Mouse (Mus musculus): ENCODE data around the gene Paxbp1.

The Paxbp1 gene

DNA sequence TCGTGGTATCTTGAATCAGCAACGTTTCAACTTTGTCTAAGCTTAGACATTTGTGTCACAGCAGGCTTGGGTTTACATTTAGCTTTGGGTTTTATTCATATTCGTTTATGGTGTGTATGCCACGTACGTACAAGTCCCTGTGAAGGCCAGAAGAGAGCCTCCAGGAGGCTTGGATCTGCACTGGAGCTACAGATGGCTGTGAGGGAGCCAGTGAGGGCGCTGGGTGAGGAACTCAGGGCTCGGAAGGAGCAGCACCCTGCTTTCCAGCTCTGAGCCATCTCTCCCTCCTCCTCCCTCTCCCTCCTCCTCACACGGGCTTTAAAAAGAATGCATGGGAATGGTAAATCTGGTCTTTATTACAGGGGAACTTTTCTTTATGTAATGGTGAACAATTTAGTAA, 9.3 kb upstream of the Paxbp1 start:
- no peak for DNase-seq

DNA sequence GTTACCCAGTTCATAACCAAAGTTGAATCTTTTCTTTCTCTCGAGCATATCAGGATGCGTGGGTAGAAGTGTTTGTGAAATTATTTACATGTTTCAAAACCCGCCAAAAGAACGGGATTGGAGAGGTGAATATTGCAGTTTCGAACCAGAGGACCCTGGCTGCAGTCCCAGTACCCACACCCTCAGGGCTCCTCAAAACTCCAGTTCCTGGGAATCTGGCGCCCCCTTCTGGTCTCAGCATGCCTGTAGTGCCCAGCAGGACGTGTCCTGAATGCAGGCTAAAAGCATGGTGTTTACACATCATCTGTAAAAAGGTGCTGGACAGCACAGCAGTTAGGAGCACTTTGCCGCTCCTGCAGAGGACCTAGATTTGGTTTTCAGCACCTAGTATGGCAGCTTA, 1.2 kb upstream of the Paxbp1 start:
- peak; percentile 48 to 51 for DNase-seq

DNA sequence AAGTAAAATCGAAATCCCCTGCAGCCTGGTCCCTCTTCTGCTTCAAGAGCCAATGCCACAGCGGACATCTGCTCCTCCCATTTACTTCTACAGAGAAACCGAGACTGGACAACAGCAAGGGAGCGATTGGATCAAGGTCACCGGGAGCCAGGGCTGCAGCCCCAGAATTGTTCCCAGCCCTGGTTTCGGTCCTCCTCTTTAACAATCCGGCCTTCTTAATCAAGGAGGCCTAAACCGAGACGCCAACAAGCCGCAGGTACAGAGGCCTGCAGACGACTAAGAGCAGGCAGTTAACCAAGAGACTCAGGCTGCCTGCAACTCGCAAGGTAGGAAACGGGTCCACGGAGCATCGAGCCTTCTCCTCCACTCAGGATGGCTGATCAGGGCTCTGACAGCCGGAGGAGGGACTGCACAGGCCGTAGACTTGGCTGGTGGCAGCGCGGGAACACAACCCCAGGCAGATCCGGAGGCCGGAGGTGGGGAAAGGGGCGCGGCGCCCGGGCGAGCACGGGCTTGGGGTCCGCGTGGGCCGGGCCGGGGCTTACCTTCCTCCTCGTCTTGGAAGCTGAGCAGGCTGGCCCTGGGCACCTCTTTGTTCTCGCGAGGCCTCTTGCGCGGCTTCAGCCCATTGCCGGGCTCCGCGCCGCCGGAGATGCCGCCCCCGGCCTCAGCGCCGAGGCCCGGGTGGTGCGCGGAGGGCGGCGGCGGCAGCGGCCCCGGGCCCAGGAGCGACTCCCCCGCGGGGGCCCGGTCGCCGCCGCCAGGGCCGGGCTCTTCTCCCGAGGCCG, 688 bp downstream of the Paxbp1 start:
- DNase-seq, result peak; percentile 64 to 73

DNA sequence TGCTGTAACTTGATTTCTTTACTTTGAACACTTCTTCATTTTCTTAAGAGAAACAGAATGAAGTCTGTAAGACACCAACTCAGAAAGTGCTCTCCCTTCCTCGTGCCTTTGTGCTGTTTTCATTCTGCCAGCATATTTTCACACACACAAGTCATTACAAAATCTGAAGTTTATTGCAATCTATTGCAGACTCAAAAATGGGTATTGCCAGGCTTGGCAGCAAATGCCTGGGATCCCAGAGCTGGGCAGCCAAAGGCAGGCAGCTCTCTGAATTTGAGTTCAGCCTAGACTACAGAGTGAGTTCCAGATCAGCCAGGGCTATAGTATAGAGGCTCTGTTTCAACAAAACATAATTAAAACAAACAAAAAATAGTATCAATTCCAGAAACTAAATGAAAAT, 1.7 kb downstream of the Paxbp1 start:
- DNase-seq, result no peak

DNA sequence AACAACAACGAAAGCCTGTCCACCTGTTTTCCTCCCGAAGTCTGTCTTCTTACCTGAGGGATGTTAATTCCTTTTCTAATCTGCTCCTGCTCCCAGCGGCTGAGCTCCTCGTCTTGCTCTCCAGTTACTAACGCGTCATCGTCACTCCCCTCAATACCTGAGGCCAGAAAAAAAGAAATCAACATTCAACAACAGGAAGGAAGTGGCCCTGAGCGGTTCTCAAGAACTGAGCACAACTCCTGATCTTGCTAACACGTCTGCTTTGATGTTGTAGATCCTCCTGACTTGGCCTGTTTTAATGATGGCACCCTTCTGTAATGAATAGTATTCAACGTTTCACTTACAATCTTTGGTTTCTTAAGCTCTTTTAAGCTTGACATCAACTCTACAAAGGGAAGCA, 8.5 kb downstream of the Paxbp1 start:
- no peak for DNase-seq

DNA sequence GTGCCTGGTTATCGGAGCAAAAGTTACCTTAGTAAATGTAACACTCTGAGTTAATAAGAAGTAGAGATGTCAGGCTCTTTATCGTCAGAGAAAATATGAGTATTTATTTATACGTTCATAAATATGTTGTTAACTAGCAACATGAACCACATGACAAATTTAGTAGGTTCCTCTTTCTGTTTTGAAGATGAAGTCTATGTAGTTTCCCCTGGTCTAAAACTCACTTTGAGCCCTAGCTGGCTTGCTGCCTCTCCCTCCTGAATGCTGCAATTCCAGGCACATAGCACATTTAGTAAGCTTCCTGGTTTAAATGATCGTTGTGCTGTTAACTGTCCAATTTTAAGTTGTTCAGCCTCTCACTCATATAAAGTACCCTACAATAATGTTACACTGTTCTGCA, 13.6 kb downstream of the Paxbp1 start:
- no peak for DNase-seq

DNA sequence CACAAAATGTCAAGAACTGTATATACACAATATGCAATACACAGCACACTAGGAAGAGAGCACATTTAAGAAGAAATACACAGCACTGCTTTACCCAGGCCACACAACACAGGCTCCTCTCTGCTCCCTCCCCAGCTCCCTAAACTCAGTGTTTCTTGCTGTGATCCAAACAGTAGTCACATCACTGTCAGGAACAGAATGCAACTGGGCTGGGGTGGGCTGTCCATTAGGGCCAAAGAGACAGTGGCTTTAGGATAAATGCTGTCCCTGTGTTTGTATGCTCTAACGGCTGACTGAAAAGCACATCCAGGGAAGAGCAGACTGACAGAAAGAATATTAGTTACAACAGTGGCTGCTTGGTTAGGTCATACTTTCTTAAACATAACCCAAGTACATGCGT, 14.4 kb downstream of the Paxbp1 start:
- DNase-seq, result no peak

- no peak for DNase-seq
Measured at GRCm38 (mm10) chr16:91029161-91029743, 15.1 kb downstream of the Paxbp1 start.

DNA sequence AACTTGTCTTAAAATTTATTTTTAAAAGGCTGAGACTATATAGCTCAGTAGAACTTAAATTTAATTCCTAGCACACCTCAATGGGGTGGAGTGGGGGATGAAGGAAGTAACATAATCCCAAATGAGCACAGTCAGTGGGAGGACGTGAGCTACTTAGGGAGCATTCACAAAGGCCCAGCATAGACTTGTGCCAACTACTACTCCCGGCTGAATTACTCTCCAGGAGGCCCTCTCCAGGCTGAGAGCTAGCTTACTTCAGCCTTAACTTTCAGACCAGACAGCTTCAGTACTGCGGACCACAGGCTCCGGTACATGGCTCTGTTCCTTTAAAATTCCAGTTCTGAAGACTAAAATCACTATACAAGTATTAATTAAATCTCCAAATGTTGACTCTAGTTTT, 18.1 kb downstream of the Paxbp1 start:
- DNase-seq, result no peak

GRCm38 (mm10) chr16:91023384-91023783, 21.0 kb downstream of the Paxbp1 start:
- DNase-seq, result peak; percentile 15 to 22

- DNase-seq, result no peak
Measured at GRCm38 (mm10) chr16:91020842-91021483, 23.4 kb downstream of the Paxbp1 start.

DNA sequence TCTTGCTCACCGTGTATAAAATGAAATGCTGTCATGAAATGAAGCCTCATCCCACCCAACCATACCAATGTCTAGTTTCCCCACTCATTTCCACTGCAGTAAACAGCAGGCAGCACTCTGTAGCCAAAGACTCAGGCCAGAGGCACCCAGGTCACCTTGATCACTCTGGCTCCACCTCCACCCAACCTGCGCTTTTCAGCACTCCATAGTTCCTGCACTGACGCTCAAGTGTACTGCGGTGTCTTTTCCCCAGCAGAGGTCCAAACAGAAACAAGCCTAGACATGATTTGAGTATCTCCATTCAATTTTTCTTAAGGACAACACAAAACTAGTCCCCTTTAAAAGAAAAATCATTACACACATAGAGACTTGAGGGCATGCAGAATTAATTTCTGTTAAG, 24.9 kb downstream of the Paxbp1 start:
- DNase-seq, result no peak

DNA sequence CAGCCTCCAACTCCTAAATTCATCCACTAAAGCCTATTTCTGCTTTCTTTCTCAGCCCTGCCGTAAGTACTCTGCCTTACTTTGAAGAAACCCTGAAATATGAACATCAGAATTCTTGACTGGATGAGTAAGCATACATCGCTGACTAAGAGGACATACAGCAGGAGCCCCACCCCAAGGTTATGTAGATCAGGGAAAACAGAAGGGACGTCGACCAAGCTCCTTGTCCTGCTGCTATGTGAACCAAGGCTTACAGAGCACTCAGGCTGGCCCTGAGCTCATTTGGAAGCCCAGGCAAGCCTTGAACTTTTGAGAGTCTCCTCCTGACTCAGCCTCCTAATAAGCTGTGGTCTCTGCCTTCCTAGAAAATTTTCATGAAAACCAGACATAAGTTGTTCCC, 28.6 kb downstream of the Paxbp1 start:
- DNase-seq, result no peak

GRCm38 (mm10) chr16:91011847-91012246, 32.5 kb downstream of the Paxbp1 start:
- DNase-seq, result no peak

DNA sequence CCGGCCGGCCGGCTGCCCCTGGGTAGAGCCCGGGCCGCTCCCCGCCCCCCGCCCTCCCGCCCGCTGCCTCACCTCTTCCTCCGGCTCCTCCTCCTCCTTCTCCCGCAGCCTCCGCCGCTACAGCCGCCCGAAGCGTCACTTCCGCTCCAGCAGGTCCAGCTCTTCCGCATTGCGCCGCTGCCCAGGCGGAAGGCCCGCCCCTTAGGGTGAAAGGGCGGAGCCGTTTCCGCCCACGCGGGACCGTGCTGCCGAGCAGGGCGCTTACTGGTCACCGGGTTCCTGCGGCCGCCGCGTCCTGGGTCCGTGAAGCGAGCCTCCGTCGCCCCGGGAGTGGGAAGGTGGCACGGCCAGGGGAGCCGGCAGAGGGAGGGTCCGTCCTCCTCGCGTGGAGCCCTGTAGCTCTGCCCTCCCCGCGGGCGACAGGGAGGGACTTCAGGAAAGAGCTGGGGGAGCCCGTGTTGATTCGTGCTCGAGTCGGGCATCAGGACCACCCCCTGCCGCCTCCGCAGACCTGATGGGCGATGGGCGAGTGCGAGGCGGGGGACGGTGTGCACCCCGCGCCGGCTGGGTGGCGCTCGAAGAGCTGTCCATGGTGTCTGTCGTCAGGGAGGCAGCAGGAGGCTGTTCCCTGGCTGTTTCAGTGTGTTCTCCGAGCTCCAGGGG, 33.2 kb downstream of the Paxbp1 start, which contains the start of gene Synj1:
Gene Synj1 (minus strand): TSS at position 288 of the 663 bp plus-strand sequence.
- DNase-seq, result peak; percentile 86 to 92

DNA sequence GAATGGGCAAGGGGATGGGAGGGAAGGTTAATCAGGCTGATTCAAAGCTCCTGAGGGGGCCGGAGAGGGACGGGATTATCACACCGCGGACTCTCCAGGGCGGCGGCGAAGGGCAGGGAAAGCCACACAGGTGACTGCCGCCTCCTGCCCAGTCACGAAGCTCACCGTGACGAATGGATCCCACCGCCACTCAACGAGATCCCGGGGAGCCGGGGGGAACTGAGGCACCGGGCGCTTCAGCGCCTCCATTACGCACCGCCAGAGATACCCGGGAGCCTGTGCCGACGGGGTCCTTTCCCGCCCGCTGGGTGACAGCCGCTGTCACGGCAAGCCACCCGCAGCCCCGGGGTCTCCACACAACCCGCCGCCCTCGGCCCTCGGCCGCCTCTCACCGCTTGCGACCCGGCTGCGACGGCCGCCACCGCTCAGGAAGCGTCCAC, 33.7 kb downstream of the Paxbp1 start:
- no peak for DNase-seq

DNA sequence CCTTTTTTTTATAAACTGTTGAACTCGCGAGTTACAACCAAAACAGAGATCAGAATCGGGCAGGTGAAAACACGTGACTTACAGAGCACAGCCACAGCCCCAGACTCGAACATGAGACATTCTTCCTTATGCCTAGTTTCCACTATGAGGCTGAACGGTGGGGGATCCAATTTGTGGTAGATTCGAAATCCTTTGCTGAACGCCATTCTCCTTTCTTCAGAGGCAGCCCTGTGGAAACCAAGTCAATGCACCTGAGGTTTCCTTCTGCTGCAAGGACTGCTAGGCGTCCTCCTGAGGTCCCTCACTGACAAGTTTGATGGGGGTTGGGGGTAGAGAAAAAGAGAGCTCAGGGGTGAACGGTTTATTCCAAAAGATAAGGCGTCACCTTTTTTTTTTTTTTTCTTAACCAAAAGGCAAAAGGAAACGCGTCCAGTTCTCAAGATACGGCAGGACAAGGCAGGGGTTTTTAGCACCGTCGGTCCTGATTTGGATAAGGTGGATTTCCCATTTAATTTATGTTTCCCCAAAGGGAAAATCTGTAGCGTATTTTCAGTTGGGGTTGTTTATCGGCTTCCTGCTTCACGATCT, 34.3 kb downstream of the Paxbp1 start:
- DNase-seq, result peak; percentile 23 to 25

GRCm38 (mm10) chr16:91004915-91005538, 39.3 kb downstream of the Paxbp1 start:
- DNase-seq, result no peak

DNA sequence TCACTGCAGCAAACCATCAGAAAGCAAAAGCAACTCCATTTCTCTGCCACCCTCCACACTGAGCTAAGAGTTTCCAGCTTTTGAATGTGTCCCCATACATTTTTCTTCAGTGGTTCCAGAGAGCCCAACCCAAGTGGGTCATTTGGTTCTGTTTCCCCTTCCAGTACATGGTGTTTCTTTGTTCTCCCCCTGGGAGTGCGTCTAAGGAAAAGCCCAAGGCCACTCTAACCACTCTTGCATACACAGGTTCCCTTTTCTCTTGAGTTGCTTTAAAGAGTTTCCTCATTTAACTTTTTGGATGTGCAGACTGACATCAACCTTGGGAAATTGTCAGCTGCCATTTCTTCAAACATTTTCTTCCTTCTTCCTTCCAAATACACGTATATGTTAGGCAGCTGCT, 43.2 kb downstream of the Paxbp1 start:
- DNase-seq, result no peak

- no peak for DNase-seq
Measured at GRCm38 (mm10) chr16:90999827-91000226, 44.5 kb downstream of the Paxbp1 start.

- no peak for DNase-seq
Measured at GRCm38 (mm10) chr16:90997822-90998221, 46.5 kb downstream of the Paxbp1 start.
